Mouse (Mus musculus): ENCODE data around the gene Fndc9.
A peak's percentile ranks its signal among the peaks of the same experiment; 100 is the strongest.

The Fndc9 gene

DNA sequence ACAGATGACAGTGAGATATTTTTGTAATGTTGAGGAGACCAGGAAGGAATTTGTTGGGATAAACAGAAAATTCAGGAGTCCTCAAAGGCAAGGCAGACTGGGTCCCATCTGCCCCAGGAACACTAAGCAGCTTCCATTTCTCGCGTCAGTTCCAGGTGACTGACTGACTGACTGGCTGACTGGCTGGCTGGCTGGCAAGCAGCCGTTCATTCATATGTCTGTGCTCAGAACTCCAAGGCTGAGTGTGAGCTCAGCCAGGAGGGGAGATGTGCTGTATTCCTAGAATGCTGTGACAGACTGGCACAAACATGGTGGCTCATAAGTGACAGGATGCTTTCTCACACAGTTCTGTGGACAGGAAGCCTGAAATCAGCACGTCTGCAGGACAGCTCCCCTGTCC lies 1.4 kb upstream of the Fndc9 start:
- no peak for DNase-seq (ENCODE audit: low spot score in 2 of 2)

GRCm38 (mm10) chr11:46236976-46237375 lies 1.6 kb downstream of the Fndc9 start:
- DNase-seq (ENCODE audit: low spot score in 2 of 2), result peak; percentile 73 to 75

DNA sequence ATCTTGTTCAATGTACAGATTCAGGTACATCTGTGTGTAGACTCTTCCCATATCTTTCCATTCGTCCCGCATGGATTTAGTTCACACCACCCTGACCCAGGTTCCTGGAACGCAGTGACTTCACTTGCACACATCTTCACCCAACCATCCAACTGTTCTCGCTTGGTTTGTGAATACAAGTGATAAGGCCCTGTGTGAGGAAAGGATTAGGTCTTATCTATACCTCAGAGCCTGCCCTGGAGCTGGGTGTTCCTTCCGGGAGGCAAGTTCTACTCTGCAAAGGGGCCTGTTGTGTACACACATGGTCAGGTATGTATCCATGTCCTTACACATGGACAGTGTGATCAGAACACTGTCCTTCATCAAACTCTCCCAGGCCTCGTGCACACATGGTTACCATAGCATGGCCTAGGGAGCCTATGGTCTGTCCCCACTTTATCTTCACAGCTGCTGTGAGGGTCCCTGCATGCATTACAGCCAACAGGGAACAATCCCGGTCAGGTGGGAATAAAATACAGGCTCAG lies 5.9 kb downstream of the Fndc9 start:
- no peak for DNase-seq (ENCODE audit: low spot score in 2 of 2)

- DNase-seq (ENCODE audit: low spot score in 2 of 2), result no peak
These were observed 6.7 kb downstream of the Fndc9 start for GRCm38 (mm10) chr11:46241985-46242384.

DNA sequence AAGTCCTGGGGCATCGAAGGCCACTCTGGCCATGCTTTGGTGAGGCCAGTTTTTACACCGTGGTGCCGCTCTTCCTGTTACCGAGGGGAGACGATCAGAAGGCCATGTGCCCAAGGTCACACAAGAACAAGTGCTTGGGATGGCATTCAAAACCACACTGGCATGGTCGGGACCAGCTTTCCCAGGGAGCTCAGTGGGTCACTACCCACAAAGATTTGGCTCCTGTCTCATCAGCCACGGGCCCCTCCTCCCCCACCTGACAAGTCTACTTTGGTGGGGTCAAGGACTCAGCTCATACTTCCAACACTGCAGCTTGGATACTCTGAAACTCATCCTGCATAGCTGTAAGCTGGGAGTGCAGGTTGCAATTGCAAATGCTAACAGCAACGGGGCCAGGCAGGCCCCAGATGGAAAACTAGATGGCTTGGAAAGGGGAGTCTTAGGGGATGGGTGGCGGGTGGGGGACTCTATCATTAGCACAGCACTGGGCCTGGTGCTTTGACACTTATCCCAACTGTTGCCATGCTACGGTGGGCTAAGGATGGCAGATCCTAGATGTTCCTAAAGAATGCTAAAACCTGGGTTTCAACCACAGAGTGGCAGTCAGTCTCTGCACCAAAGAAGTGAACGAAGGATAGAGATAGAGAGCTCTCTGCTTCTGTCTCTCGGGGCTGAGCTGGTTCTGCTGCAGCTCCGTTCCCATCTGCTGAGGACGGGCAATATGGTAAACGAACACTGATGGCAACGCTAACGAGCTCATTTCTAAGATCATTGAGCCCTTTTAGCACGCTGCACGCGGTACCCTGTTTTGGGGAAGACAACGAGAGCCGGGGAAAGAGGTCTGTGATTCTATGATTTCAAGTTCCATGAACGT lies 9.6 kb downstream of the Fndc9 start:
- no peak for DNase-seq (ENCODE audit: low spot score in 2 of 2)

DNA sequence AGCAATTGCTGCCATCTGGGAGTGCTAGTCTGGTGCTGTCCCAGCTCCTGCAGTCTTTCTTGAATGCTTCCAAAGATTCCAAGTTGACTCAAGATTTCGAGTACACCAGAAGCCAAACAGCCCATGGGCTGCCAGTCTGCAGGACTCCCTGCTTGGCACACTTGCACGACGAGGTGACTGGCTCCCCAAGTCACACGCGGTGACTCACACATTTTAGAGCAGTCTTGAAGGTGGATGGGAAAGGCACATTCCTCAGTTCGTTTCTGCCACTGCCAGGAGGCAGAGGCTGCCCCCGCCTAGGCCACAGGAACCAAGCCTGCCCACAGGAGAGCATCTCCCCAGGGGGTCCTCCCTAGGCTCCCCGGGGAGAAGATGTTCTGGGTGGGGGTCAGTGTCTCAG lies 10.6 kb downstream of the Fndc9 start:
- DNase-seq (ENCODE audit: low spot score in 2 of 2), result peak; percentile 51 to 65

GRCm38 (mm10) chr11:46246393-46246792 lies 11.1 kb downstream of the Fndc9 start:
- no peak for DNase-seq (ENCODE audit: low spot score in 2 of 2)

DNA sequence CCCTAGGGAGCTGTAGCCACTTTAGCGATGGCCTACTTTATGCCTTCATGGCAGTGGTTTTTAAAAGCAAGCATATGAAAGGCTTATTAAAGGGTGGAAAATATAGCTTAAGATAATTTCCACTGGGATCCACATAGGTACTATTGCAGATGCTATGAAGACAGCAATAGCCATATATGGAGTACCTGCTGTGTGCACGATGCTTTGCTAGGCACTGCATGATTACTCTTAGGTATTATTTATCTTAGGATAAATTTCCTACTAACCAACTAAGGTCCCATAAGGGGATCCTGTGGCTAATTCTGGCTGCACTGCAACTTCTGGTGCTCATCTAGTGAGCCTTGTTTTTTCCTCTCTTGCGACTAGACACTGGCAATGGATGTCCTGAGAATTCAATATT lies 13.0 kb downstream of the Fndc9 start:
- no peak for DNase-seq (ENCODE audit: low spot score in 2 of 2)

DNA sequence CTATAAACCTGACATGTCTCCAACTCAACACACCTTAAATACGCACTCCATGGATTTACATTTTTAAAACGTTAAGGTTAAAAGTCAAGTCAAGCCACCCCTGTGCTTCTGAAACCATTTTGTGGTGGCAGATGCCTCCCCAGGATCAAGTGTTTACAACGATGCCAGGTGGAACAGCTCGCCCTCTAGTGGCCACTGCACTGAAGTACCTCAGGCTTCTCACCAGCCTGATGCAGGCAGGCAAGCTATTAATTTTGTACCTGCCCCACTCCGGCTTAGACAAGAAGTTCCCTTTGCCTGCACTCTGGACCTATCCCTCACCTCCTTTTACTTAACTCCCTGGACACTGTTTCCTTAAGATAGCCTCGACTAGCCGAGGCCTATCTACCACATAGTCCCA lies 16.7 kb downstream of the Fndc9 start:
- peak; percentile 54 to 57 for DNase-seq (ENCODE audit: low spot score in 2 of 2)

DNA sequence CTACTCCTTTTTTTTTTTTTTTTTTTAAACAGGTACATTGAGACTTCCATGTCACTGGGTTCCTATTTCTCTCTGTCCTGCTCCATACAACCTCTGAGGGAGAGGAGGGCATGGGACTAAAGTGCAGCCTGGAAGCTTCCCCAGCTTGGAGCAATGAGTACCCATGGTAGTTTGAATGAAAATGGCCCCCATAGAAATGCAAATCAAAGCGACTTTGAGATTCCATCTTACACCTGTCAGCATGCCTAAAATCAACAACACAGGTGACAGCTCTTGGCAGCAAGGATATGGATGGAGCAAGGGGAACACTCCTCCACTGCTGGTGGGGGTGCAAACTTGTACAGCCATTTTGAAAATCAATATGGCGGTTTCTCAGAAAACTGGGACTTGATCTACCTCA lies 20.0 kb downstream of the Fndc9 start:
- no peak for DNase-seq (ENCODE audit: low spot score in 2 of 2)

DNA sequence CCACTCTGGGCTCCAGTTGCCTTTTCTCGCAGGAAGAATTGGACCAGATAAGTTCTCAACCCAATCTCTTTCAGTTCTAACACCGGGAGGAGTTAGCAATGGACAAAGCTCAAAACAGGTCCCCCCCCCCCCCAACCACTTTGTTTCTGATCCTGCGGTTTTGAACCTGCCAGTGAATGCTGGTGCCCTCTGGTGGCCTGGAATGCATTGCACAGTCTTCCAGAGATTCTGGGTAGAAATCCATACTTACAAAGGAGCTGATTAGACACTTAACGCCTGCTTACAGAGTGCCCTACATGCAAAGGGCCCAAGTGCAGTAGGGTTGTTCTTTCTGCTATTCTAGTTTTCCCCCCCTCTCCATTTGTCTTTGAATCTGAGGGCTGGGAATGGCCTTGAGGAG lies 22.9 kb downstream of the Fndc9 start:
- no peak for DNase-seq (ENCODE audit: low spot score in 2 of 2)

DNA sequence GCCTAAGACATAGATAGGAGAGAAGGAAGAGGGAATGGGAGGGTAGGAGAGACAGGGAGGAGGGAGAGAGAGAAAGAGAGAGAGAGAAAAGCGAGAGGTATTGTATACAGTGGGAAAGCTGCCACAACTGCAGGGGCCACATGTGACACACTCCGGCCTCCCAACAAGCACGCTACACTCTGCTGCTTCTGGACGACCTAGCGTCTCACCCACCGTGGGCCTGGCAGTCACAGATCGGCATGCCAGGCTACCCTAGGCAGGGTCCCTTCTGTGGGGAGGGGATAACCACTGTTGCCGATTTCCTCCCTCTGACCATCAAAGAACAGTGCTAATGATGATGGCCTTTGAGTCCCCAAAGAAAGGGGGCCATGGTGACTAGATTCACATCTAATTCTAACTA lies 23.4 kb downstream of the Fndc9 start:
- no peak for DNase-seq (ENCODE audit: low spot score in 2 of 2)

GRCm38 (mm10) chr11:46262854-46263253 lies 27.5 kb downstream of the Fndc9 start:
- DNase-seq (ENCODE audit: low spot score in 2 of 2), result no peak

GRCm38 (mm10) chr11:46263291-46263690 lies 28.0 kb downstream of the Fndc9 start:
- no peak for DNase-seq (ENCODE audit: low spot score in 2 of 2)

DNA sequence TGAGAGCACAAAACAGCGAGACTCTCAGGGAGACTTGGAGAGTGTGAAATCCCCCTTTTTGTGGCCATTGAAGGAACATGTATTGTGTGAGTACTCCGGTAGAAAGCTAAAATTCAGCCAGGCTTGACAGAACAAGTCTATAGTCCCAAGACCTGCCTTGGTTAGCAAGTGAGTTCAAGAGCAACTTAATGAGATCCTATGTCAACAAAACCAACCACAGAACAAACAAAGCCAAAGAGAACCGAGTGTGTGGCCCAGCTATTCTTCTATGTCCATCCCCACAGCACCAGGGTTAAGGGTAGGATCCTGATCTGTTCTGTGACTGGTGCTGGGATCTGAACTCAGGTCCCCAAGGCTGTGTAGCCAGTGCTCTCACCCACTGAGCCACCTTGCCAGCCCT lies 29.3 kb downstream of the Fndc9 start:
- no peak for DNase-seq (ENCODE audit: low spot score in 2 of 2)

DNA sequence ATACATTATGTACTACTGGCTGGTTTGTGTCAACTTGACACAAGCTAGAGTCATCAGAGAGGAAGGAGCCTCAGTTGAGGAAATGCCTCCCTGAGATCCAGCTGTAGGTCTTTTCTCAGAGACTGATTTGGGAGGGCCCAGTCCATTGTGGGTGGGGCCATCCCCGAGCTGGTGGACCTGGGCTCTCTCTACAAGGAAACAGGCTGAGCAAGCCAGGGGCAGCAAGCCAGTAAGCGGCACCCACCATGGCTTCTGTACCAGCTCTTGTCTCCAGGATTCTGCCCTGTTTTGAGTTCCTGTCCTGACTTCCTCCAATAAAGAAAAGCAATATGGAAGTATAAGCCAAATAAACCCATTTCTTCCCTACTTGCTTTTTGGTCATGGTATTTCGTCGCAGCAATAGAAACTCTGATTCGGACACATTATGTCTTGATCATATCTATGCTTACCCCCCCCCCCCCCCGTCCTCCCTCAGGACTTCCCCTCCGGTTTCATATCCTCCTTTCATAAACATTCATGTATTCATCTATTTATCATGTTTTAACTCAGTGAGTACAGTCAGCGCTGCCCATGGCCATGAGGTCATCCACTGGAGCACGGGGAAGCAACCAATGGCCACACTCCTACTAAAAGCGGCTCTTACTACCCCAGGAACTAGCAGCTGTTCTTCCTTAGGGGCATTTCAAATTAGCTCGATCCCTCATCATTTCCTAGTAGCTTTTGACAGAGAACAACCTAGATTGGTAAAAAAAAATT lies 29.9 kb downstream of the Fndc9 start:
- no peak for DNase-seq (ENCODE audit: low spot score in 2 of 2)

DNA sequence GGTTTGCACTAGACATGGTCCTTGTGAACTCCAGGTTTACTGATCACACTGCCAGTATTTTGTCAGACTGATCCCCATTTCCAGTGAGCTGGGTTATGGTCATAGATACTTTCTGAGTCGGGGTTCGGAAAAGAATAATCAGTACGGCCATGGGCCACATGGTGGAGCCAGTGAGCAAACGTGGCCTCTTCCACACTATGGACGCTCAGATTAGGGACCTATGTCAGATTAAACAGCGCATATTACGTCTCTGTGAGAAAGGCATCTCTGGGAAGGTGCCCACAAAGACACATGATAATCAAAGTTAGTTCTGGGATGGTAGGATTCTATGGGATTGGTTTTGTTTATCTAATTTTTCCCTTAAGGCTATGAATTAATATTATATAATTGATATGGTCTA lies 33.7 kb downstream of the Fndc9 start:
- DNase-seq (ENCODE audit: low spot score in 2 of 2), result peak in 1 of 2 experiments; percentile 43

DNA sequence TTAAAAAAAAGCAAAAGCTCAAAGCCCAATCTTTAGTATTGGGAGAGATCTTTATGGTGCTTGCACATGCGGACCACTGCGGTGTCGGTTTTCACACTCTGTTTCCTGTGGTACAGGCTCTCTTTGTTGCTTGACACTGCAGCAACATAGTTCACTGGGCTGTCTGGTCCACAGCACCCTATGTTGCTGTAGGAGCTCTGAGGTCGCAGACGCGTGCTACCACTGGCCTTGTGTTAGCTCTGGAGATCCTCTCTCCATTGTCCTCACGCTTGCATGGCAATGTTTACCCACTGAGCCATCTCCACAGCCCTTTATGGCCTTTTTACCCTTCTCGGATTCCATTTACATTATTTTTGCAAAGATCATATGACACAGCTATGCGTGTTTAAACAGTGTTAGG lies 34.1 kb downstream of the Fndc9 start:
- no peak for DNase-seq (ENCODE audit: low spot score in 2 of 2)

DNA sequence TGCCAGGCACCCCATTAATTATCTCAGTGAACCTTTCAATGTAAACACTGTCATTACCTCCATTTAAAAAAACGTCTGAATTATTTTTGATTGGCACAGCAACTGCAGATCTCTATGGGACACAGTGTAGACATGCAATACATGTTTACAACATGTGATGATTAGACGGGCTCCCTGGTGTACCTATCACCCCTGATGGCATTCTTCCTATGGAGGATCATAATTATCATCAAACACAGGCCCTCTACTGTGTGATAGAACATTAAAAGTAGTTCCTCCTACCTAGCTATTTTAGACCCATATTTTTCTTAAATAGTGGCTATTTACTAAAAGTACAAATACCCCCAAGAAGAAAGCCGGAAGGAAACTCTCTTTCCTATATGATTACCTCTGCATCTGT lies 34.6 kb downstream of the Fndc9 start:
- DNase-seq (ENCODE audit: low spot score in 2 of 2), result no peak

DNA sequence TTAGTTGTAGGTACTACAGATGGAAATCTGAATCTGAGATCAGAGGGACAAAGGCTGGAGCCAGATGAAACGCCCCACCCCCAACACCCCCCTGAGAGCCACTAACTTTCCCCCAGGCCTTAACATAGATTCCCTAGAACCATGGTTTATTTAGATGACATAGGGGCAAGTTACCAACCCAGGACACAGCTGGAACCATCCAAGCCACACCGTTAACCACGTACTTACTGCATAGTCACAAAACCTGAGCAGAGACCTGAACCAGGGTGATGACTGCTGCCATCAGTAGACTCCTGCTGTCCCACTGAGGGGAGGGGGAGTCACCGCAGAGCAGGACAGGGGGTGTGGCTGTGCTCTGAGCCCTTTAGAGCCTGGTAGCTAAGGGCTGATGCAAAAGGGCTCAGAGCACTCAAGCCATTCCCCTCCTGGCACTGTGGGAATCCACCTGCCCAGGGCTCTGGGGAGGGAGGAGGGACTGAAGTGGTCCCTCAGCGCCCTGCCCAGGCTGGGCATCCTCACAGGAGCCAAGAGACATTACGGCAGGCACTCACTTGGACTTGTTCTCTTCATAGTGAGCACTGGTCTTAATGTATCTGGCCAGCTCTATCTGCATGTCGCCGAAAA lies 36.8 kb downstream of the Fndc9 start:
- DNase-seq (ENCODE audit: low spot score in 2 of 2), result no peak

DNA sequence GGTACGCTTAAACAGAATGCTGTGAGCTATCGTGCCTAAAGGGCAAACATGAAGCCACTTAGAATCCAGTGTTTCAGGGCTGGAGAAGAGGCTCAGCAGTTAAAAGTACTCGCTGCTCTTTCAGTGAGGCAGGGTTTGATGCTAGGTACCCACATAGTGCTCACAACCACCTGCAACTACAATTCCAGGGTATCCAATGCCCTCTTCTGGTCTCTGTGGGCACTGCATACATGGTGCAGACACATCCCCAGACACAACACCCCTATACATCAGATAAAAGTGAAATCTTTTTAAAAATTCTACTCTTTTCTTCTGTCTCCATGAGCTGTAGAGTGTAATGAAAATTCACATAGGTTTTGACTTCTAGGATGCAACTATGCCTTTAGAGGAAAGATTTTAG lies 38.6 kb downstream of the Fndc9 start:
- no peak for DNase-seq (ENCODE audit: low spot score in 2 of 2)

DNA sequence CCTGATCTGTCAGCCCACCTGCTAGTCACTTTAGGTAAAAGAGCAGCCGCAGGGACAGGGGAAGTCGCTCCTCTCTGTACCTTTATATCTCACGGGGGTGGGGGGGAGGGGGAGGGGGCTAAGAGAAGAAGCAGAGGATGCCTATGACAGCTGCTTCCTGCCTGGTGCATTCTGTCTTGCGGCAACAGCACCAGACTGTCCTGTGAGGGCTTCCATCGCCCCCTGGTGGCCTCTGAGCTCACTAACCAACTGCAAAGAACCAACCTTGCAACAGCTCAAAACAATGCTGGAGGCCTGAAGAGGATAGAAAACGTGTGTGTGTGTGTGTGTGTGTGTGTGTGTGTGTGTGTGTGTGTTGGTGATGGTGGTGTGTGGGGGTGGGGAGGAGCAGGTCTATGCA lies 40.0 kb downstream of the Fndc9 start:
- peak; percentile 58 to 70 for DNase-seq (ENCODE audit: low spot score in 2 of 2)

Measured in right cerebral cortex, postnatal 36 days (tissue).